Mouse (Mus musculus) kidney, adult 2 months (tissue): ENCODE measurements at regions not wholly inside any gene's neighbourhood (a gene's known extent, or its start where the extent isn't known, plus 50 kb on each side); places are given as distances from the start of the nearest gene placed in this dataset.

ENCODE experiments used
- CTCF ChIP-seq: fragments of 200-500 bp; conservative IDR thresholded peaks from 2 replicates; pipeline ENCODE4 v1.5.1; 2011; ENCODE audit warnings: low read depth, mild to moderate bottlenecking, control low read depth, low read length, moderate library complexity, mixed read lengths; ENCODE audit not compliant: insufficient read depth, insufficient read length
- POLR2A ChIP-seq: fragments of 200-500 bp; IDR thresholded peaks from one replicate; pipeline ENCODE4 v1.6.1; 2011; ENCODE audit warnings: low read depth, low read length, control low read depth

GRCm38 (mm10) chr12:32553793-32554192 is 175.3 kb downstream of the Ccdc71l start:
- TF ChIP-seq CTCF: no peak
- TF ChIP-seq POLR2A: no peak
